Mouse (Mus musculus): ENCODE results near the gene Nubp2.

- TF ChIP-seq POLR2A (IDR thresholded peaks at IDR 0.05; ENCODE audit: borderline replicate concordance, extremely low read depth, low read depth, low read length) (no peak), CTCF (IDR thresholded peaks at IDR 0.05; ENCODE audit: insufficient read depth, low read length) (no peak)
Observed at GRCm38 (mm10) chr17:24897600-24897999, 11.5 kb upstream of the Nubp2 start.

All from lung, adult 2 months (tissue).